Mouse (Mus musculus): ENCODE measurements at regions not wholly inside any gene's neighbourhood (a gene's known extent, or its start where the extent isn't known, plus 50 kb on each side); places are given as distances from the start of the nearest gene placed in this dataset.

DNA sequence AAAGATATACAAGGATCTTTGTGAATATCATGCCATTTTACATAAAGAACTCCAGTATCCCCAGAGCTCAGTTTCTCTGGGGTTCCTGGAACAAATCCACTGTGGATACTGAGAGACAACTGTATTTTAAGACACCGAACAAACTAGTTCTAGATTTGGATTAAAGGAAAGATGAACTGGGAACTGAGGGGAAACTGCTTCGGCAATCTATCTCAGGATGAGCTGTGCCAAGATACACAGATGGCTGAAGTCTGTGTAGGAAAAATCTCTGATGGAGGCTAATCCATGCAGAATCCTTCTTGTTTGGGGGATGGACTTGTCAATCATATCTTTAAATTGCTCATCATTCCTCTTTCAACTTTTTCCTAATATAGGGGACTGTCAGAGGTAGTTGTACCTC is 920.5 kb downstream of the Slc4a3 start:
- H3K36me3 ChIP-seq = no peaks in the 10 kb centered on the region
- H3K9ac ChIP-seq = no peak overlapping the region
- no peak overlapping the region for H3K27ac ChIP-seq
- 65% methylated on average over 2 of the region's 2 CpGs for WGBS (ENCODE audit: insufficient replicate concordance)
- no peaks in the 10 kb centered on the region for H3K9me3 ChIP-seq (replicated peaks)
- no peak for ATAC-seq (ENCODE audit: low read depth)
- no peak overlapping the region for H3K4me3 ChIP-seq (replicated peaks)
- H3K4me2 ChIP-seq = no peak overlapping the region
- no peak for DNase-seq
- no peaks in the 10 kb centered on the region for H3K27me3 ChIP-seq
- no peaks in the 10 kb centered on the region for H3K4me1 ChIP-seq (replicated peaks)

DNA sequence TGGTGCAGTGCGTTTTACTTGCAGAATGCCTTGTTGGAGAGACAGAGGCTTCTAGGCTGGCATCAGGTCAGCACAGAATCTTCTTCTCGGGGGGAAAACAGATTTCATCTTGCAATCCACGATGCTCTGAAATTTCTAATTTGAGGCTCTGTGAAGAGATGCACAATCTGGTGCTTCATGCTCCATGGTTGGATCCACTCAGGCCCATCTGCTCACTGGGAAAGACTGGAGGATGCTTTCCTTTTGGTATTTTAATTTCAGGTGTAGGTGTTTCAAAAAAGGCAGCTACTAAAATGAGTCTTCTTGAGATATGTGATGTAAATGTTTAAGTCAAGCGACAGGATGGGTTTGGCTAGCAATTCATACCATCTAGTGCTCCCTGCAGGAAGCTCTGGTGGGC is 938.1 kb downstream of the Slc4a3 start:
- Histone ChIP-seq H3K9ac (no peak overlapping the region), H3K4me2 (no peak overlapping the region), H3K9me3 (replicated peaks) (no peaks in the 10 kb centered on the region), H3K27ac (no peak overlapping the region), H3K36me3 (no peaks in the 10 kb centered on the region), H3K4me1 (replicated peaks) (no peaks in the 10 kb centered on the region), H3K4me3 (replicated peaks) (no peak overlapping the region), H3K27me3 (no peaks in the 10 kb centered on the region)
- whole genome bisulfite sequencing (ENCODE audit: insufficient replicate concordance) = 62% methylated on average over 4 of the region's 4 CpGs
- ATAC-seq (ENCODE audit: low read depth) (no peak), DNase-seq (no peak)

DNA sequence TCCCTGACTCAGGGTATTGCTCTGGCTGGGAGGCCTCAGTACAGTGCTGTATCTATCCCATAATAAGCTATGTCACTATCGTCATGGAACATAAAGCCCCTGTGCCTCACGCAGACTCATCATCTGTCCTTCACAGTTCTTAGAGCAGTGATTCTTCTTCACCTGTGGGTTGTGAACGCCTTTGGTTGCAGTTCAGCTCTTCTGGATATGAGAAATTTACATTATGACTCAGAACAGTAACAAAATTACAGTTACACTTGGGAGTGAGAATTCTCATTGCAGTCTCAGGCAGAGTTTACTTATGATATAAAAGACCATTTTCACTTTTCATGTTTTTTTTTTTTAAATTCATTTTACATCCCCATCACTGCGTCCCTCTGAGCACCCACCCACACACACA is 941.4 kb downstream of the Slc4a3 start:
- ATAC-seq (ENCODE audit: low read depth) (no peak), DNase-seq (no peak)
- Histone ChIP-seq H3K27me3 (no peaks in the 10 kb centered on the region), H3K36me3 (no peaks in the 10 kb centered on the region), H3K9ac (no peak overlapping the region), H3K4me1 (replicated peaks) (no peaks in the 10 kb centered on the region), H3K4me2 (no peak overlapping the region), H3K27ac (no peak overlapping the region), H3K4me3 (replicated peaks) (no peak overlapping the region), H3K9me3 (replicated peaks) (no peaks in the 10 kb centered on the region)
- 74% methylated on average over 4 of the region's 4 CpGs for WGBS (ENCODE audit: insufficient replicate concordance)

DNA sequence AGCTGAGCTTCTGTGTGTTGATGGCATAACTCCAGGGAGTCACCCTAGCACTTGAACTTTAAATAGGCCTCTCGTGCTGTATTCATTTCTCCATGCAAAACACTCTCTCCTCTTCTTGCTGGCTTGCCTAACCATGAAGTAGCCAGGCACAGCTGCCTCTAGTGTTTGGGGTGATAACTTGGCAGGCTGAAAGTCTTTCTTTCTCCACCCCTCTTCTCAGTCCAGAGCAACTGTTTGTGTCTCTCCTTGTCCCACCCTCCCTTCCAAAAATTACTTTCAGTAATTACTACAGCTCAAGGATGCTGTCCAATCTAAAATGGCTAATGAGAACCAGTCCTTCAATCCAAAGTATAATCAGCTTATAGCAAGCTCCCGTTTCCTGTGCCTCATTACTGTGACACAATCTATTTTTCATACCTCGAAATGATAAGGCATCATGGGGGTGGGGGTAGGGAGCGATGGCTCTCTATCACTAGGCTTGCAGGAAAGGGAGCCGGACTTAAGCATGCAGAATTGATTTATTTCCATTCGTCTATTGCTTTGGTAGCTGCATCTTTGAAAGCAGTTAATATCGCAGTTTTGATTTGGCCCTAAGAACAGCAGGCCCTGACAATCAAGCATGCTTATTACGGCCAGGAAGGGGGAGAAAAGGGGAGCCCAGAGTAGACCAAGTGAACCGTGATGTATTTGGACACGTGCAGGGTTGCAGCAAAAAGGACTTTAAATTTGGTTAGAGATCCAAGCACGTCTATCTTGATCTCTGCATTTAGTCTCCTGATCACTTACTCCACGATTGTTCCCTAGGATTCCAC is 943.8 kb downstream of the Slc4a3 start:
- Histone ChIP-seq H3K4me2 (no peak overlapping the region), H3K9ac (no peak overlapping the region), H3K4me3 (replicated peaks) (no peak overlapping the region), H3K27me3 (no peaks in the 10 kb centered on the region), H3K27ac (no peak overlapping the region), H3K4me1 (replicated peaks) (no peaks in the 10 kb centered on the region), H3K36me3 (no peaks in the 10 kb centered on the region), H3K9me3 (replicated peaks) (no peaks in the 10 kb centered on the region)
- WGBS (ENCODE audit: insufficient replicate concordance) = 61% methylated on average over 12 of the region's 12 CpGs
- ATAC-seq (ENCODE audit: low read depth) (no peak), DNase-seq (no peak)

DNA sequence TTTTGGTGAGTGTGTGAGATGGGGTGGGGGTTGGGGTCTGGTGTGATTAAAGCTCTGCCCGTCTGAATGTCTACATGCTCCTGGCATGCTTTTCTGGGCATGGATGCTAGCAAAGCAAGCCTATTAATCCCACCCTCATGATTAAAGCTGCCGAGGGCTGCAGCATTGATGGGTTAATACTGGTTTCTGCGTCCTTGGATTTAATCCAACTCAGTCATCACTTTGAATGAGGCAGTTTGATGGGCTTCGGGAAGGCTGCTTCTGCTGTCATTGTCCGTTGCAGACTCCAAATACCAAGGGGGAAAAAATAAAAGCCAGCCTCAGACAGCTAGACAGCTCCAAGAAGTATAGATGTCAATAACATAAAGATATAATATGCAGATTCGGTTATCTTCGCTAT is 944.7 kb downstream of the Slc4a3 start:
- no peak overlapping the region for H3K4me3 ChIP-seq (replicated peaks)
- no peak overlapping the region for H3K4me2 ChIP-seq
- H3K9ac ChIP-seq = no peak overlapping the region
- no peak for ATAC-seq (ENCODE audit: low read depth)
- no peaks in the 10 kb centered on the region for H3K36me3 ChIP-seq
- H3K27ac ChIP-seq = no peak overlapping the region
- 53% methylated on average over 7 of the region's 7 CpGs for WGBS (ENCODE audit: insufficient replicate concordance)
- no peak for DNase-seq
- H3K4me1 ChIP-seq (replicated peaks) = no peaks in the 10 kb centered on the region
- no peaks in the 10 kb centered on the region for H3K27me3 ChIP-seq
- H3K9me3 ChIP-seq (replicated peaks) = no peaks in the 10 kb centered on the region

DNA sequence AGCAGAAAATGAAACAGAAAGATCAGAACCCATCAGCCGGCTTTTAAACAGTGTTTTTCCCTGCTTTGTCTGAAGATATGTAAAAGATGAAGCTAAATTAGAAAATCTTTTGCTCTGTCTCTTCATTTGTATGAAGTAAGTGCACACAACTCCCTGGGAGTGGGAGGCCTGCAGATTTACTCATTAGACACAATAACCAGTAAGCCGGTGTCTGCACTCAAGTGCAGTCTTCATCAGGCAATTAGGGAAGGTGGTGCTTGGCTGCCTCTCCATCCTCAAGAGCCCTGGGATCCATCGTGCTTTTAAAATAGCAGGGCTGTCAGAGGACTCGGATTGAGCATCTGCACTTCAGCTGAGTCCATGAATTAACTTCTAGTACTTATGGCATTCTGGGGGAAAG is 945.1 kb downstream of the Slc4a3 start:
- no peak overlapping the region for H3K9ac ChIP-seq
- no peak overlapping the region for H3K4me3 ChIP-seq (replicated peaks)
- DNase-seq (no peak), ATAC-seq (ENCODE audit: low read depth) (no peak)
- H3K27ac ChIP-seq = no peak overlapping the region
- no peak overlapping the region for H3K4me2 ChIP-seq
- no peaks in the 10 kb centered on the region for H3K9me3 ChIP-seq (replicated peaks)
- H3K36me3 ChIP-seq = no peaks in the 10 kb centered on the region
- H3K4me1 ChIP-seq (replicated peaks) = no peaks in the 10 kb centered on the region
- no peaks in the 10 kb centered on the region for H3K27me3 ChIP-seq
- 63% methylated on average over 4 of the region's 4 CpGs for WGBS (ENCODE audit: insufficient replicate concordance)

DNA sequence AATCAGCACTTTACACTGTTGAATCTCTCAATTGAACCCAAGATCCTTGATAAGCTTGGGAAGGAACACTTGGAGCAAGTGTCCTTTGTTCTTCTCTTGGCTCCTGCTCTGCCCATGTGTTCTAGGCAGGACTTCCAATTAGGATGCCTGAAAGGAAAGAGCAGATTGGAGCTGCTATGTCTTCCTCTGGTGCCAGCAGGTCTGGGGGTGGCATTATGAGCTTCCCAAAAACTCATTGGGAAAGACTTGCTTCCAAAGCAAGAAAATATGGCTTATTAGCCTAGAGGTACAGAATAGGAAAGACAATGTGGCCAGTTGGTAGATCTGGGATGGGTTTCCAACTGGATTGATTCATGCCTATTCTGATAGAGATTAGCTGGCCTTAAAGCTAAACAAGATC is 959.1 kb downstream of the Slc4a3 start:
- Histone ChIP-seq H3K4me3 (replicated peaks) (no peak overlapping the region), H3K4me1 (replicated peaks) (no peaks in the 10 kb centered on the region), H3K4me2 (no peak overlapping the region), H3K9me3 (replicated peaks) (no peaks in the 10 kb centered on the region), H3K9ac (no peak overlapping the region), H3K27me3 (no peaks in the 10 kb centered on the region), H3K36me3 (no peaks in the 10 kb centered on the region), H3K27ac (no peak overlapping the region)
- DNase-seq (no peak), ATAC-seq (ENCODE audit: low read depth) (no peak)

DNA sequence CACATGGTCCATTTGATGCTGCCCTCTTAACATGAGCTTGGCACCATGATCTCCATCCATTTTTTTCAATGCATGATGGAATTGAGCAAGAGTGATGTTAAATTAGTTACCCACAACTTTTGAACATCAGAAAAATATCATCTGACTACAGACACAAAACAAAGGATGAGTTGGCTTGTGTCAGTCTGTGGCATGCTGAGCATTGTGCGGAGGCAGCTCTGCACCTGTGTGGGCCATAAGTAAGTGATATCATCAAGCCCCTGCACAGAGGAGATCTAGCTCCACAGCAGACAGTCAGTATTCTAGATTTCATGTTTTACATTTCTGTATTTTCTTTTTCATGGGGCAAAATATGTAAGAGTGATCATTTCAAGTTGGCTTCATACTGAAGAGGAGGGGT is 962.8 kb downstream of the Slc4a3 start:
- WGBS (ENCODE audit: insufficient replicate concordance) = 84% methylated on average over 1 of the region's 1 CpGs
- ATAC-seq (ENCODE audit: low read depth) = no peak

DNA sequence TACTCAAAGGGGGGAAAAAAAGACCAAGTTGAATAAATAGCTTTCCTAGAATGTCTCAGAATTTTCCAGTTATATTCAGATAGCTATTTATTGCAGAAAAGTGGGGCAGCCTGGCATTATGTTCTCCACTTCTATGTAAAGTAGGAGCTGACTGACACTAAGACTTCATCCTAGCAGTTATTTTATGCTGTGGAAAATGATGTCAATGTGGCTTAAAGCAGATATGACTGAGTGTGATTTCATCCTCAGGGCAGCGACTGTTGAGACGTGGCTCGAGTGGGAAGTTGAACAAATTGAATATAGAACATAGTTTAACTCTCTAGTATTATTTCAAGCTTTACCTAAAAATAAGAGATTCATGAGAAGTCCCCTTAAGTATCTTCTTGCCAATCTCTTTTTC is 963.4 kb downstream of the Slc4a3 start:
- H3K4me2 ChIP-seq = no peak overlapping the region
- H3K36me3 ChIP-seq = no peaks in the 10 kb centered on the region
- H3K4me1 ChIP-seq (replicated peaks) = no peaks in the 10 kb centered on the region
- no peak overlapping the region for H3K27ac ChIP-seq
- no peaks in the 10 kb centered on the region for H3K27me3 ChIP-seq
- 82% methylated on average over 3 of the region's 3 CpGs for WGBS (ENCODE audit: insufficient replicate concordance)
- DNase-seq (no peak), ATAC-seq (ENCODE audit: low read depth) (no peak)
- H3K4me3 ChIP-seq (replicated peaks) = no peak overlapping the region
- H3K9ac ChIP-seq = no peak overlapping the region
- H3K9me3 ChIP-seq (replicated peaks) = no peaks in the 10 kb centered on the region

More for the DNA sequence above, 962.8 kb downstream of the Slc4a3 start:
- Histone ChIP-seq H3K4me3 (replicated peaks) (no peak overlapping the region), H3K27ac (no peak overlapping the region), H3K27me3 (no peaks in the 10 kb centered on the region), H3K4me1 (replicated peaks) (no peaks in the 10 kb centered on the region), H3K9me3 (replicated peaks) (no peaks in the 10 kb centered on the region), H3K36me3 (no peaks in the 10 kb centered on the region), H3K9ac (no peak overlapping the region), H3K4me2 (no peak overlapping the region)
- DNase-seq = no peak

DNA sequence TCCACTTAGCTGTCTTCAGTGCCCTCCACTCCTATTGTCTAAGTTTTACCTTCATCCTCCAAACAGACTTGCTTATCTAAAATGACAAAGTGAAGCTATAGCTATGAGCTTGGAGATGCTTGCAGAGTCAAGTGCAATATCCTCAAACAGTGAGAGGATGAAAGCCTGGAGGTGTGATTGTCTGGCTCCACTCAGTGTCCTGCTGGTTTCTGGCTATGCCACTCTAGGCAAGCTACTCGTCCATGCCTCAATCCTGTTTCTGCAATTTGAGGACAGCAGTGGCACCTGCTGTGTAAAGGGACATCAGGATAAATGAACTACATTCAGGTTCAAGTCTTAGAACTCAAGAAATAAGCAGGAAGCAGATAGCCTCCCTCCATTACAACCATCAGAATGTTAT is 966.1 kb downstream of the Slc4a3 start:
- no peak for DNase-seq
- WGBS (ENCODE audit: insufficient replicate concordance) = 72% methylated on average over 1 of the region's 1 CpGs

DNA sequence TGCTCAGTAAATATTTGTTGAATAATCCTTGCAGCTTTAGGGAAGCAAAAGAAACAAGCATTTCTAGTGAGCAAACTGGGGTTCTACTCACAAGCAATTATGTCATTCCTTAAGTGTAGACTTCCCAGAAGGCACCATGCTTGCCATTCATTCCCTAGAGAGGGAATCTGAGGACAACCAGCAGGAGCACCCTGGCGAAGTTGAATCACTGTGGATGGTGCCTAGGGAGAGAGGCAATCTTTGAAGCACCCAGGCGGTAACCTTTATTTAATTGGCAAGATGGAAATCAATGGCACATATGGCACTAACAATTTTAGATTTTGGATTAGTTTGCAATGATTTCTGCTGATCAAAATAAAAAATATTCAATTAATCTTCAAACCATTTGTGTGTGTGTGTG is 967.4 kb downstream of the Slc4a3 start:
- Histone ChIP-seq H3K36me3 (no peaks in the 10 kb centered on the region), H3K27ac (no peak overlapping the region), H3K4me1 (replicated peaks) (no peaks in the 10 kb centered on the region), H3K9me3 (replicated peaks) (no peaks in the 10 kb centered on the region), H3K27me3 (no peaks in the 10 kb centered on the region), H3K9ac (no peak overlapping the region), H3K4me3 (replicated peaks) (no peak overlapping the region), H3K4me2 (no peak overlapping the region)
- 60% methylated on average over 2 of the region's 2 CpGs for WGBS (ENCODE audit: insufficient replicate concordance)
- ATAC-seq (ENCODE audit: low read depth) = no peak
- no peak for DNase-seq

More for the DNA sequence above, 966.1 kb downstream of the Slc4a3 start:
- no peak overlapping the region for H3K4me3 ChIP-seq (replicated peaks)
- no peaks in the 10 kb centered on the region for H3K36me3 ChIP-seq
- H3K4me2 ChIP-seq = no peak overlapping the region
- H3K9me3 ChIP-seq (replicated peaks) = no peaks in the 10 kb centered on the region
- no peak for ATAC-seq (ENCODE audit: low read depth)
- no peaks in the 10 kb centered on the region for H3K27me3 ChIP-seq
- no peak overlapping the region for H3K9ac ChIP-seq
- no peak overlapping the region for H3K27ac ChIP-seq
- H3K4me1 ChIP-seq (replicated peaks) = no peaks in the 10 kb centered on the region

DNA sequence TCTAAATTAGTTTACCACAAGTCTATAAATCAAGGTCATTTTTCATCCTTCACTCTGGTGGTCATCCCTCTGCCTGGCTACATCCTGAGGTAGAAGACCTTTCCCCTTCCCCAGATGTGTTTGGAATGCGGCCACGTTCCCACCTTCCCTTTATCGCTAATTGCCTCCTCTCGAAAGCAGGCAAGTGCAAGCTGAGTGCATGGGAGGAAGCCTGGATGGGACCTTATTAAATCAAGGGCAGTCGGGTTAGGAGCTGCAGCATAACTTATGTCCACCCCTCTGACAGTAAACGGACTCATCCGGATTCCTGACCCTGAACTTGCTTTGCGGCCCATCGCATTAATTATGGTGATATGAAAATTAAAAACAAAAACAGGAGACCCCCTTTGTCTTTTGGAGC is 983.5 kb downstream of the Slc4a3 start:
- H3K36me3 ChIP-seq = no peaks in the 10 kb centered on the region
- H3K9me3 ChIP-seq (replicated peaks) = no peaks in the 10 kb centered on the region
- DNase-seq (no peak), ATAC-seq (ENCODE audit: low read depth) (no peak)
- WGBS (ENCODE audit: insufficient replicate concordance) = 59% methylated on average over 9 of the region's 9 CpGs
- no peak overlapping the region for H3K9ac ChIP-seq
- no peak overlapping the region for H3K4me2 ChIP-seq
- H3K4me3 ChIP-seq (replicated peaks) = no peak overlapping the region
- H3K4me1 ChIP-seq (replicated peaks) = no peaks in the 10 kb centered on the region
- H3K27ac ChIP-seq = no peak overlapping the region
- H3K27me3 ChIP-seq = no peaks in the 10 kb centered on the region

Data from liver, embryonic 13.5 days (tissue).